Mouse (Mus musculus) splenic B cell, adult 2 months (primary cell): ENCODE results near the gene Ugt1a5.

Experiments used
- DNase-seq: peaks from one replicate; pipeline ENCODE4 v3.0.0-alpha.2; 2011; ENCODE audit warnings: low read depth, low spot score
- H3K27me3 ChIP-seq: 2 replicates; pipeline ENCODE4 v1.6.1; 2012; ENCODE audit warnings: mild to moderate bottlenecking, low read length, moderate library complexity, mixed read lengths; ENCODE audit not compliant: control insufficient read depth, poor library complexity, insufficient read depth, severe bottlenecking
- H3K36me3 ChIP-seq: 2 replicates; pipeline ENCODE4 v1.6.1; 2012; ENCODE audit warnings: mild to moderate bottlenecking, low read length, moderate library complexity, mixed read lengths; ENCODE audit not compliant: control insufficient read depth, poor library complexity, insufficient read depth, severe bottlenecking

Ugt1a5 gene

GRCm38 (mm10) chr1:88235046-88235893 is 69.5 kb downstream of the Ugt1a5 start:
- no peak for DNase-seq
- H3K27me3 ChIP-seq = no peaks in the 10 kb centered on the region
- H3K36me3 ChIP-seq = no peaks in the 10 kb centered on the region

GRCm38 (mm10) chr1:88235894-88236415 is 70.1 kb downstream of the Ugt1a5 start:
- H3K27me3 ChIP-seq = no peaks in the 10 kb centered on the region
- DNase-seq = no peak
- H3K36me3 ChIP-seq = no peaks in the 10 kb centered on the region

GRCm38 (mm10) chr1:88237311-88237710 is 71.5 kb downstream of the Ugt1a5 start:
- no peaks in the 10 kb centered on the region for H3K27me3 ChIP-seq
- DNase-seq = no peak
- H3K36me3 ChIP-seq = no peaks in the 10 kb centered on the region

GRCm38 (mm10) chr1:88238771-88239170 is 73.0 kb downstream of the Ugt1a5 start:
- DNase-seq = no peak
- no peaks in the 10 kb centered on the region for H3K36me3 ChIP-seq
- H3K27me3 ChIP-seq = no peaks in the 10 kb centered on the region

GRCm38 (mm10) chr1:88240072-88240471 is 74.3 kb downstream of the Ugt1a5 start:
- DNase-seq = no peak
- Histone ChIP-seq H3K27me3 (no peaks in the 10 kb centered on the region), H3K36me3 (no peaks in the 10 kb centered on the region)

- no peak for DNase-seq
- Histone ChIP-seq H3K36me3 (no peaks in the 10 kb centered on the region), H3K27me3 (no peaks in the 10 kb centered on the region)
These were observed 74.8 kb downstream of the Ugt1a5 start for GRCm38 (mm10) chr1:88240579-88240978.

- no peak for DNase-seq
- no peaks in the 10 kb centered on the region for H3K27me3 ChIP-seq
- H3K36me3 ChIP-seq = no peaks in the 10 kb centered on the region
These were observed 78.0 kb downstream of the Ugt1a5 start for GRCm38 (mm10) chr1:88243861-88244260.

- no peak for DNase-seq
- H3K27me3 ChIP-seq = no peaks in the 10 kb centered on the region
- no peaks in the 10 kb centered on the region for H3K36me3 ChIP-seq
These were observed 80.1 kb downstream of the Ugt1a5 start for GRCm38 (mm10) chr1:88245881-88246280.

- H3K27me3 ChIP-seq = no peaks in the 10 kb centered on the region
- no peak for DNase-seq
These were observed 80.6 kb downstream of the Ugt1a5 start for GRCm38 (mm10) chr1:88246386-88246785.

GRCm38 (mm10) chr1:88247660-88248059 is 81.8 kb downstream of the Ugt1a5 start:
- Histone ChIP-seq H3K36me3 (no peaks in the 10 kb centered on the region), H3K27me3 (no peaks in the 10 kb centered on the region)
- no peak for DNase-seq

More at GRCm38 (mm10) chr1:88246386-88246785, 80.6 kb downstream of the Ugt1a5 start:
- no peaks in the 10 kb centered on the region for H3K36me3 ChIP-seq

GRCm38 (mm10) chr1:88248658-88249057 is 82.8 kb downstream of the Ugt1a5 start:
- DNase-seq = no peak
- no peaks in the 10 kb centered on the region for H3K36me3 ChIP-seq
- no peaks in the 10 kb centered on the region for H3K27me3 ChIP-seq

- Histone ChIP-seq H3K36me3 (no peaks in the 10 kb centered on the region), H3K27me3 (no peaks in the 10 kb centered on the region)
- DNase-seq = no peak
These were observed 83.8 kb downstream of the Ugt1a5 start for GRCm38 (mm10) chr1:88249596-88249995.

GRCm38 (mm10) chr1:88250023-88250422 is 84.2 kb downstream of the Ugt1a5 start:
- H3K36me3 ChIP-seq = no peaks in the 10 kb centered on the region
- H3K27me3 ChIP-seq = no peaks in the 10 kb centered on the region
- no peak for DNase-seq

- no peaks in the 10 kb centered on the region for H3K27me3 ChIP-seq
- peak; percentile 59 for DNase-seq
- H3K36me3 ChIP-seq = no peaks in the 10 kb centered on the region
These were observed 87.3 kb downstream of the Ugt1a5 start for GRCm38 (mm10) chr1:88253106-88253505.

GRCm38 (mm10) chr1:88253540-88253939 is 87.7 kb downstream of the Ugt1a5 start:
- H3K27me3 ChIP-seq = no peaks in the 10 kb centered on the region
- no peaks in the 10 kb centered on the region for H3K36me3 ChIP-seq
- DNase-seq = no peak
